Mouse (Mus musculus): ENCODE measurements around the gene Tcap.

Tcap gene

GRCm38 (mm10) chr11:98413731-98414130 is 30.1 kb downstream of the Tcap start:
- no peak for DNase-seq

- no peak for DNase-seq
These were observed 30.6 kb downstream of the Tcap start for GRCm38 (mm10) chr11:98414162-98414561.

- no peak for DNase-seq
These were observed 33.5 kb downstream of the Tcap start for GRCm38 (mm10) chr11:98417074-98417473.

GRCm38 (mm10) chr11:98418273-98418672 is 34.7 kb downstream of the Tcap start:
- no peak for DNase-seq

- peak; percentile 69 for DNase-seq
These were observed 35.4 kb downstream of the Tcap start for GRCm38 (mm10) chr11:98418939-98419547.

- peak; percentile 27 for DNase-seq
These were observed 43.0 kb downstream of the Tcap start for GRCm38 (mm10) chr11:98426592-98426991.

GRCm38 (mm10) chr11:98428436-98428835 is 44.8 kb downstream of the Tcap start:
- DNase-seq, result no peak

- DNase-seq, result no peak
These were observed 48.3 kb downstream of the Tcap start for GRCm38 (mm10) chr11:98431743-98432502.
